Mouse (Mus musculus): ENCODE data around the gene Enthd1. TPM values are rescaled to one million over a fixed set of nuclear protein-coding genes. Genes with fewer than 3 reads are reported as not detected.

The Enthd1 gene
- not detected for polyA plus RNA-seq (2014; fragmentation: Illumina TruSeq; extraction: RNeasy Lipid Tissue Mini Kit (QIAGEN cat#74804); ENCODE audit: low read depth, low replicate concordance)

GRCm38 (mm10) chr15:80565106-80565665 is at the start of gene Enthd1:
TSS of gene Enthd1 (minus strand) at chr15:80565156.

GRCm38 (mm10) chr15:80572291-80572690 is 7.3 kb upstream of the Enthd1 start, which contains the start of gene Grap2:
TSS of gene Grap2 (plus strand) at chr15:80572594.

Other genes with a start within 250 kb of the Enthd1 start
- 0.28 TPM for gene Grap2, start 7.4 kb upstream of the Enthd1 start, polyA plus RNA-seq (2014; fragmentation: Illumina TruSeq; extraction: RNeasy Lipid Tissue Mini Kit (QIAGEN cat#74804); ENCODE audit: low read depth, low replicate concordance)
- 0.24 TPM for gene Fam83f, start 106.7 kb upstream of the Enthd1 start, polyA plus RNA-seq (2014; fragmentation: Illumina TruSeq; extraction: RNeasy Lipid Tissue Mini Kit (QIAGEN cat#74804); ENCODE audit: low read depth, low replicate concordance)
- gene Tnrc6b, start 146.2 kb upstream of the Enthd1 start, polyA plus RNA-seq (2014; fragmentation: Illumina TruSeq; extraction: RNeasy Lipid Tissue Mini Kit (QIAGEN cat#74804); ENCODE audit: low read depth, low replicate concordance), result 14.5 TPM